Mouse (Mus musculus): ENCODE data around the gene Man1c1. TPM values are rescaled to one million over a fixed set of nuclear protein-coding genes. Genes with fewer than 3 reads are reported as not detected.

The Man1c1 gene
- polyA plus RNA-seq (2014; fragmentation: Nextera tagmentation; extraction: Ambion mirVana) = 2.2 and 2.6 TPM in 2 replicates

DNA sequence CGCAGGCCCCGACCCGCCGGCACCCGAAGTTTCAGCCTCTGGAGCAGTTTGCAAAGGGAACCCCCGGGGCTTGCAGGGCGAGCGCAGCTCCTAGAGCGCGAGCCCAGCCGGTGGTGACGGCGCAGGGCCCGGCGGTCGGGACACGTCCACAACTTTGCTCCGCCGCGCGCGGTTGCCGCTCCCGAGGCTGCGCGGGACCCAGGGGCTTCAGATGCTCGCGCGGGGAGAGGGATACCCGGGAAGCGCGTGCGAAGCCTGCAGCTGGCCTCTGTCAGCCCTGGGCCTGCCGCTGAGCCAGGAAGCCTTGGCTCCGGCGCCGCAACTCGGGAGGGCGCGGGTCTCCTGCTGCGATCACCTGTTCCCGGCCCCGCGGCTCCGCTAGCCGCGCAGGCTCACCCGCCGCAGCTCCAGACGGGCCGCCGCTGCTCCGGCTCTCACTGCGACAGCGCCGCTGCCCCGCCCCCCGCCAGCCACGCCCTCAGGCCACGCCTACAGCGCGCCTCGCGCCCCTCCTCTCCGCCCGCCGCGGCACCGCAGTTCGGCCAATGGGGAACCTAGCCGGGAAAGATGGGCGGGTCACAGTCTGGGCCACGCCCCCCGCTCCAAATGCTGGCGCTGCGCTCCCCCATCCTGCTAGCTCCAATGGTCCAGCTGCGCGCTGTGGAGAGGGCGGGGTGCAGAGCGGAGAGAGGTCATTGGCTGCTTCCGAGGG is at the start of gene Man1c1:
Gene Man1c1, minus strand, starts transcription at position 456 of the 712 bp plus-strand sequence.
- Histone ChIP-seq H3K9me3 (ENCODE audit: control insufficient read depth, low read length) (no peaks in the 10 kb centered on the region), H3K4me1 (ENCODE audit: control insufficient read depth, insufficient read depth, low read length) (peaks cover 14% of the 10 kb centered on the region), H3K27ac (replicated peaks; ENCODE audit: low read depth, low read length) (no peak within 1 kb of the TSS), H3K4me3 (ENCODE audit: low read depth, low read length) (peak within 1 kb of the TSS; percentile 43), H3K9ac (ENCODE audit: low read length) (peak within 1 kb of the TSS; percentile 58), H3K27me3 (ENCODE audit: control insufficient read depth, insufficient read depth, low read length) (peaks cover 17% of the 10 kb centered on the region), H3K4me2 (ENCODE audit: low read depth, severe bottlenecking) (peak within 1 kb of the TSS; percentile 98), H3K36me3 (ENCODE audit: control insufficient read depth, insufficient read depth, low read length) (no peaks in the 10 kb centered on the region)
- ATAC-seq (ENCODE audit: insufficient number of reproducible peaks, low FRiP score, low TSS enrichment, low read depth) (peak; percentile 89), DNase-seq (ENCODE audit: low spot score) (peak; percentile 99)
- under 1% methylated on average over 69 of the region's 81 CpGs for WGBS

DNA sequence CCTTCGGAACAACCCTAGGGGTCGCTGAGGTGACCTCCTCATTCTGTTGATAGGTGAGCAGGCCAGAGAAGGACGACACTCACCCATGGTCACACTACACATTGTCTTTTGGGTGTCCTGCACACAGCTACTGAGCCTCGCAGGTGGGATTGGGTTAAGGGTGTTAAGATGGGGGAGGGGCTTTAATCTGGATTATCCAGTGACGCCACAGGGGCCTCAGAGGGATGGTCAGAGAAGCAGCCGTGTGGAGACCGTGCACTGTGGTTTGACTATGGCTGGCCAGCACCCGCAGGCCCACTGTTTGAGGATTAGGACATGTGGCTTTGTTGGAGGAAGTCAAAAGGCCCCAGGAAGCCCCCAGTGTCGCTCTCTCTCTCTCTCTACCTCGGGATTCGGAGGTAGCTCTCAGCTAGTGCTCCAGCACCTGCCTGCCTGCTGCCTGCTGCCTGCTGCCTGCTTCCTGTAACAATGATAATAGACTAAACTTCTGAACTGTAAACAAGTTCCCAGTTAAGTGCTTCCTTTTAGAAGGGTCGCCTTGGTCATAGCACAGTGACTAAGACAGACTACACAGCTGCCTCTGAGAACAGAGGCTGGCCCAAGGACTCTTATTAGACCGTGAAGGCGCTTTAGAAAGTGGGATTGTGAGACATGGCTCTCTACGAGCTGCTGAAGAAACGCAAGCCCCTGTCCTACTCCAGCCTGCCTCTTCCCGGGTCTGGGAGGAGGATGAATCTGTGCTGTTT is 49.6 kb upstream of the Man1c1 start:
- H3K27ac ChIP-seq (replicated peaks; ENCODE audit: low read depth, low read length) = no peak overlapping the region
- no peaks in the 10 kb centered on the region for H3K9me3 ChIP-seq (ENCODE audit: control insufficient read depth, low read length)
- no peak overlapping the region for H3K4me3 ChIP-seq (ENCODE audit: low read depth, low read length)
- H3K4me1 ChIP-seq (ENCODE audit: control insufficient read depth, insufficient read depth, low read length) = peaks cover 29% of the 10 kb centered on the region
- H3K4me2 ChIP-seq (ENCODE audit: low read depth, severe bottlenecking) = no peak overlapping the region
- H3K36me3 ChIP-seq (ENCODE audit: control insufficient read depth, insufficient read depth, low read length) = peaks cover 3% of the 10 kb centered on the region; the same call in 1 of the 2 replicates
- DNase-seq (ENCODE audit: low spot score) (no peak), ATAC-seq (ENCODE audit: insufficient number of reproducible peaks, low FRiP score, low TSS enrichment, low read depth) (no peak)
- H3K9ac ChIP-seq (ENCODE audit: low read length) = no peak overlapping the region
- H3K27me3 ChIP-seq (ENCODE audit: control insufficient read depth, insufficient read depth, low read length) = no peaks in the 10 kb centered on the region
- 55% methylated on average over 17 of the region's 17 CpGs for whole genome bisulfite sequencing

DNA sequence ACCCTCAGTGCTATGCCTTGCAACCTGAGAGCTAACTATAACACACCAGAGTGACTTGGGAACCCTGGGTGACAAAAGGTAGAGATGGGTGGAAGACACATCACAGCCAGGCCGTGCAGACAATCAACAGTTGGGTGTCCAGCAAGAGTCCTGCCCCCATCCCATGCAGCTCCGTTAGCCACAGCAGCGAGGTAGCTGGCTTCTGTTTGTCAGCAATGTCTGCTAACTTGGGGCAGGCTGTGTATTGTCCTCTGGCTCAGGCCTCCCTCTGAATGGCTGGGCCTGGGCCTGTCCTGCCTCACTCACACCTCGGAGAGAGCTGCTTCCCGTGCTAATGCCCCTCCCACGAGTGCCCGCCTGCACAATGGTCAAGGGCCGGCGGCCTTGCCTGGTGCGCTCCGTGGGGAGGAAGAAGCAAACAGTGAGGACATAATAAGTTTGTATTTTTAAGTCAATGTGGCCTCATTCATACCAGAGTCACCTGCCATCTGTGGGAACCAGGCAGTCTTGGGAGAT is 48.9 kb upstream of the Man1c1 start:
- Histone ChIP-seq H3K4me1 (ENCODE audit: control insufficient read depth, insufficient read depth, low read length) (peaks cover 29% of the 10 kb centered on the region), H3K27ac (replicated peaks; ENCODE audit: low read depth, low read length) (no peak overlapping the region), H3K9ac (ENCODE audit: low read length) (no peak overlapping the region), H3K27me3 (ENCODE audit: control insufficient read depth, insufficient read depth, low read length) (no peaks in the 10 kb centered on the region), H3K9me3 (ENCODE audit: control insufficient read depth, low read length) (no peaks in the 10 kb centered on the region), H3K4me3 (ENCODE audit: low read depth, low read length) (no peak overlapping the region), H3K36me3 (ENCODE audit: control insufficient read depth, insufficient read depth, low read length) (peaks cover 6% of the 10 kb centered on the region; the same call in 1 of the 2 replicates), H3K4me2 (ENCODE audit: low read depth, severe bottlenecking) (no peak overlapping the region)
- 49% methylated on average over 11 of the region's 11 CpGs for WGBS
- peak; percentile 55 for DNase-seq (ENCODE audit: low spot score)
- ATAC-seq (ENCODE audit: insufficient number of reproducible peaks, low FRiP score, low TSS enrichment, low read depth) = no peak

DNA sequence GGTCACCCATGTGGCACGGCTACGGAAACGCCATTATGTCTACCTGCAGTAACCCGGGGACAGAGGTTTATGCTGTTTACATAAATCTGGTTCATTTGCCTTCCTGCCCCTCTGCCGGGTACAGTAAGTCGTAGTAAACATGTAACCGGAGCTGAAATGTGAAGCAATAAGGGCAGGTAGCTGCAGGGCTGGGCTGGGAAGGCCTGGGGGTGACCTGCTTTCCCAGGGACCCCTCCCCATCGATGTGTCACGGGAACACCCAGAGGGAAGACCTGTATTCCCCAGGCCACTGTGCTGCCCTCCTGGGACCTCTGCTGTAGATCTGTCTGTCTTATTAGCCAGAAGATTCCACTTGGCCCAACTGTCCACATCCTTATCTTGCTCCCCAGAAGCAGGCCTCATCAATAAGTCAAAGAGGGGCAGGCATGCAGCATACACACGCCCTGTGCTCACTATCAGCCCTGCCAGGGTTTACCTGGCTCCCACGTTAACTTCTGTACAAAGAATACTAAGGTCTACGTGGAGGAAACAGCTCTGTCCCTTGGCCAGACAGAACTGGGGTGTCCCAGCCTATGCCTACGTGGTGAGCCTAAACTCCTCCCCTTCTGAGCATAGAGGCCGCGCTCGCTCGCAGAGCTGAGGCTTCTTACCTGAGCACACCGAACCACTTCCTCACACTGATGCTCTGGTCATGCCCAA is 47.7 kb upstream of the Man1c1 start:
- peaks cover 8% of the 10 kb centered on the region; the same call in 1 of the 2 replicates for H3K36me3 ChIP-seq (ENCODE audit: control insufficient read depth, insufficient read depth, low read length)
- WGBS = 57% methylated on average over 18 of the region's 18 CpGs
- ATAC-seq (ENCODE audit: insufficient number of reproducible peaks, low FRiP score, low TSS enrichment, low read depth) = no peak
- H3K9me3 ChIP-seq (ENCODE audit: control insufficient read depth, low read length) = no peaks in the 10 kb centered on the region
- peaks cover 29% of the 10 kb centered on the region for H3K4me1 ChIP-seq (ENCODE audit: control insufficient read depth, insufficient read depth, low read length)
- no peak overlapping the region for H3K9ac ChIP-seq (ENCODE audit: low read length)
- H3K27me3 ChIP-seq (ENCODE audit: control insufficient read depth, insufficient read depth, low read length) = no peaks in the 10 kb centered on the region
- DNase-seq (ENCODE audit: low spot score) = no peak
- no peak overlapping the region; the same call in 1 of the 2 replicates for H3K27ac ChIP-seq (replicated peaks; ENCODE audit: low read depth, low read length)
- H3K4me2 ChIP-seq (ENCODE audit: low read depth, severe bottlenecking) = no peak overlapping the region
- H3K4me3 ChIP-seq (ENCODE audit: low read depth, low read length) = no peak overlapping the region

DNA sequence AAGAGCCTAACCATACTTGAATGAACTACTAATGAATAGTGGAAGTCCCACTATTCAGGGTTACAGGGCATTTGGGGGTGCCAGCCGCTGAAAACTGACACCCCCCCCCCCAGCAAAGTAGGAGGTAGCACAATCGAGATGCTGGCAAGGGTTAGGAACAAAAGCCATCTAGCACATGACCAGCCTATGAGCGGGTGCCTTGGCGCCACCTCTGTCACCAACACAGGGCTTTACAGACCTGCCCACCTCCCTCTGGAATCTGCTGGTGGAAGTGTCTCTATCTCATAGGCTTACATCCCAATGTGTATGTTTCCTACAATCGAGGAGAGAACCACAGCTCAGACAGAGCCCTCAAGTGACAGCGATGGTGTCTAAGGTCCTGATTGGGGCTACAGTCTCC is 46.7 kb upstream of the Man1c1 start:
- H3K36me3 ChIP-seq (ENCODE audit: control insufficient read depth, insufficient read depth, low read length) = peaks cover 8% of the 10 kb centered on the region; the same call in 1 of the 2 replicates
- H3K9ac ChIP-seq (ENCODE audit: low read length) = no peak overlapping the region
- H3K27me3 ChIP-seq (ENCODE audit: control insufficient read depth, insufficient read depth, low read length) = no peaks in the 10 kb centered on the region
- WGBS = 80% methylated on average over 6 of the region's 6 CpGs
- DNase-seq (ENCODE audit: low spot score) = no peak
- no peak overlapping the region for H3K4me2 ChIP-seq (ENCODE audit: low read depth, severe bottlenecking)
- H3K4me3 ChIP-seq (ENCODE audit: low read depth, low read length) = no peak overlapping the region
- no peaks in the 10 kb centered on the region for H3K9me3 ChIP-seq (ENCODE audit: control insufficient read depth, low read length)
- peaks cover 29% of the 10 kb centered on the region for H3K4me1 ChIP-seq (ENCODE audit: control insufficient read depth, insufficient read depth, low read length)
- no peak for ATAC-seq (ENCODE audit: insufficient number of reproducible peaks, low FRiP score, low TSS enrichment, low read depth)
- 0 out of 2 replicates have a peak overlapping the region, but pooled peaks have one; percentile 30 for H3K27ac ChIP-seq (replicated peaks; ENCODE audit: low read depth, low read length)

DNA sequence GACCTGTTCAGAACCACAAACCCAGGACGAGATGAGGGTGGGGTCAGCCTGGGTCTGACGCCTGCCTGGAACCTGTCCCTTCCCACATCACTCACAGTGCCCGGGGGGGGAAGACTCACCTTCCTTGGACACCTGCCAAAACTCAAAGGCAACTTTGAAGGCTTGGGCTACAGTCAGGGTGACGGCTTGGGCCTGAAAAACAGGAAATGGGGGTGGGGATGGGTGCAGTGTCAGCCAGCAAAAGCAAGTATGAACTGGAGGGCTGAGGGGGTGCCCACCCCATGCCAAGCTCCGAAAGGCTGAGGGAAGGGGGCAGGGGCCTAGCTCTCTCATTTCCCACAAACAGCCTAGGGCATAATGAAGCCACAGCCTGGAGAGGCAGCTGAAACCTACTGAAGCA is 46.2 kb upstream of the Man1c1 start:
- Histone ChIP-seq H3K4me3 (ENCODE audit: low read depth, low read length) (no peak overlapping the region), H3K27ac (replicated peaks; ENCODE audit: low read depth, low read length) (no peak overlapping the region), H3K4me1 (ENCODE audit: control insufficient read depth, insufficient read depth, low read length) (peaks cover 29% of the 10 kb centered on the region), H3K9me3 (ENCODE audit: control insufficient read depth, low read length) (no peaks in the 10 kb centered on the region), H3K4me2 (ENCODE audit: low read depth, severe bottlenecking) (no peak overlapping the region), H3K36me3 (ENCODE audit: control insufficient read depth, insufficient read depth, low read length) (peaks cover 8% of the 10 kb centered on the region; the same call in 1 of the 2 replicates), H3K27me3 (ENCODE audit: control insufficient read depth, insufficient read depth, low read length) (no peaks in the 10 kb centered on the region), H3K9ac (ENCODE audit: low read length) (no peak overlapping the region)
- DNase-seq (ENCODE audit: low spot score) = no peak
- 68% methylated on average over 5 of the region's 5 CpGs for WGBS
- ATAC-seq (ENCODE audit: insufficient number of reproducible peaks, low FRiP score, low TSS enrichment, low read depth) = no peak

DNA sequence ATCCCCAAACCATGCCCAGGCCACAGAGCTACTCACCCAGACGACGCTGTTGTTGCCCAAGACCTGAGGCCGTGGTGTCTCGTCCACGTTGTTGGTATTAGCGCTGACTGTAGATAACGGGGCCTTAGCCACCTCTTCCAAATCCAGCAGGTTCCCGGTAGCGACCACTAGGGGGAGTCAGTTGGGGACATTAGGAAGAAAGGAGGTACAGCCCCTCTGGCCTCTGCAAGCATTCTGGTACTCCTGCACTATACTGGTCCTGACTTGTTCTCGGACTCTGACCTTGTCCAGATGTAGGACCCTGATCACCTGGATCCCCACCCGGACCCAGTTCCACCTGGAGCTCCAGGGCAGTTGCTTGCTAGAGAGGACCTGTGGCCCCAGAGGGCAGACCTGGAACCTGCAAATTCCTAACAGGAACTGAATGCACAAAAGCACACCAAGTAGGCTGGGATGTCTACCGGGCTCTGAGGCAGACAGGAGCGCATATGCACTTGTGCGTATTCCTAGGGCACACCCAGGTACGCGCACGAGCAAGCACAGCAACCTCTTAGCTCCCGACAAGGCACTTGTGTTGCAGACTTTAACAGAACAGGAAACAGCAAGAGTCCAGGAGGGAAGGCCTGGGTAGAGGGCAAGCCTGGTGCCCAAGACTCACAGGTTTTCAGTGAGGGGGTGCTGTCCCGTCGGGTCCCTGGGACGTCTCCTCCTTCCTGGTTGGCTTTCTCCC is 45.4 kb upstream of the Man1c1 start:
- peak; percentile 57 for DNase-seq (ENCODE audit: low spot score)

More for the DNA sequence above, 45.4 kb upstream of the Man1c1 start:
- H3K27ac ChIP-seq (replicated peaks; ENCODE audit: low read depth, low read length) = no peak overlapping the region
- ATAC-seq (ENCODE audit: insufficient number of reproducible peaks, low FRiP score, low TSS enrichment, low read depth) = no peak
- no peaks in the 10 kb centered on the region for H3K27me3 ChIP-seq (ENCODE audit: control insufficient read depth, insufficient read depth, low read length)
- H3K4me3 ChIP-seq (ENCODE audit: low read depth, low read length) = no peak overlapping the region
- 71% methylated on average over 21 of the region's 21 CpGs for WGBS
- no peak overlapping the region for H3K9ac ChIP-seq (ENCODE audit: low read length)
- peaks cover 8% of the 10 kb centered on the region; the same call in 1 of the 2 replicates for H3K36me3 ChIP-seq (ENCODE audit: control insufficient read depth, insufficient read depth, low read length)
- no peaks in the 10 kb centered on the region for H3K9me3 ChIP-seq (ENCODE audit: control insufficient read depth, low read length)
- H3K4me1 ChIP-seq (ENCODE audit: control insufficient read depth, insufficient read depth, low read length) = peaks cover 29% of the 10 kb centered on the region
- H3K4me2 ChIP-seq (ENCODE audit: low read depth, severe bottlenecking) = no peak overlapping the region

Measured in limb, embryonic 11.5 days (tissue).